Mouse (Mus musculus) urinary bladder, postnatal 36 days (tissue): ENCODE results near the gene Kank2.
"Not testable (repeated sequence)": the region's sequence is repeated elsewhere in the genome, so short reads cannot be mapped to it uniquely, and the experiment has no call there.

Experiments
- DNase-seq, 2 experiments: peaks; one replicate each; pipeline ENCODE4 v3.0.0; 2022; ENCODE audit warnings: low spot score in 2 of 2, mixed read lengths in 1 of 2

Gene Kank2

DNA sequence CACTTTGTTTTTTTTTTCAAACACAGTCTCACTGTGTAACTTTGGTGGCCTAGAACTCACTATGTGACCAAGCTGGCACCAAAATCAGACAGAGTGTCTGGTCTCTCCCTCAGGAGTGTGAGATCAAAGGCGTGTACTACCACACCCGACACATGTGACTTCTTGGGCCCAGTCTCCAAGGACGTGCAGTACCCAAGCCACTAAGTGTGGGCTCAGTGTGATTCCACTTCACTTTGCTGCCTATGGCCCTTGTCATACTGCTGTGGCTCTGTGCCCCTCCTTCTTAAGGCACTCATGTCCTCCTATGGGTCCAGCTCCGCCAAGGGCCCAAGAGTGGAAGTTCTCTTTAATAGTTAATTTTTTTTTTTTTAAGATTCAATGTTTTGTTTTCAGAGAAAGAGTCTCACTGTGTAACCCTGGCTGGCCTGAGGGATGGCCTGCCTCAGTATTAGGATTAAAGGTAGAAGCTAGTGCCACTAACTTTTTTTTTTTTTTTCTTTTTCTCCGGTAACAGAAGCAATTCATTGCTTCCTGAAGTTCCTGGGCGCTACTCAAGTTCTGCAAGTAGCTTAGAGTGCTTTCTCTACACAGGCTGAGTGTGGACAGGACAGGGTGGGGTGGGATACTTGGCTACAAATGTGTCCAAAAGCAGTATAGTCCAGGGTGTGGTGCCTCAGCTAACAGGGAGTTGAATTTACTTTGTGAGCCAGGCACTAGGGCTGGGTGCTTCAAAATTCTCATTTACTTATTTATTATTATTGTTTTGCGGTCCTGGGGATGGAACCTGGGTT, 13.8 kb downstream of the Kank2 start:
- DNase-seq: no peak

GRCm38 (mm10) chr9:21781657-21782468, 16.7 kb downstream of the Kank2 start:
- peak in 1 of 2 experiments; percentile 58 for DNase-seq

DNA sequence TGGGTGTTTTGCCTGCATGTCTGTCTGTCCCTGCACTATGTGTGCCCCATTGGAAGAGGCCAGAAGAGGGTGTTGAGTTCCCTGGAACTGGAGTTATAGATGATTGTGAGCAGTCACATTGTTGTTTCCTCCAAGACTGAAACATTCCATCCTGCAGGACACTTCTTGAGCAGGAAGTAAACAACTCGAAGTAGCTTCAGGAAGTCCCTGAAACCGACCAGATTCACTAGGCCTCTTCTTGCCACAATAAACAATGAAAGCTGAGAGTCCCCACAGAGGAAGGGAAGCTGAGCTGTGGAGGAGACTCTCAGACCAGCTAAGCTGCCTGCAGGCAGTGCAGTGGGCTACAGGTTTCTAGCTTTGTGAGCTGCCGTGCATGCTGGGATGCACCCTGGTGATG, 20.8 kb downstream of the Kank2 start:
- DNase-seq: no peak

DNA sequence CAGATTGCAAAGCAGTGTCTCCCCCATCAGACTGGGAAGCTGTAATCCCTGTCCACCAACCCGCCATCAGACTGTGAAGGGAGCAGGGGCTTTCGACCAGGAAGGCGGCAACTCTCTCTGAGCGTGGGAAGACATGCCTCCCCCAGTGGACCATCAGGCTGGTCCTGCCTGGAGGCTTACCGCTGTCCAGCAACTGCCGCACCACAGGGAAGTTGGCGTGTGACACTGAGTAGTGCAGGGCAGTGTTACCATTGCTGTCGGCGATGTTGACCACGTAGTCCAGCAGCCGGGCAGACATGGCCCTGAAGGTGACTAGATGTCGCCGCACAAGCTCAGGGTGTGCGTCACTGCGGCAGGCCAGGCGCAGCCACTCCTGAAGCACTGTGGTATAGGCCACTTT, 24.2 kb downstream of the Kank2 start:
- no peak for DNase-seq

- DNase-seq: not testable (repeated sequence)
These were observed 25.1 kb downstream of the Kank2 start for GRCm38 (mm10) chr9:21773396-21773795.

DNA sequence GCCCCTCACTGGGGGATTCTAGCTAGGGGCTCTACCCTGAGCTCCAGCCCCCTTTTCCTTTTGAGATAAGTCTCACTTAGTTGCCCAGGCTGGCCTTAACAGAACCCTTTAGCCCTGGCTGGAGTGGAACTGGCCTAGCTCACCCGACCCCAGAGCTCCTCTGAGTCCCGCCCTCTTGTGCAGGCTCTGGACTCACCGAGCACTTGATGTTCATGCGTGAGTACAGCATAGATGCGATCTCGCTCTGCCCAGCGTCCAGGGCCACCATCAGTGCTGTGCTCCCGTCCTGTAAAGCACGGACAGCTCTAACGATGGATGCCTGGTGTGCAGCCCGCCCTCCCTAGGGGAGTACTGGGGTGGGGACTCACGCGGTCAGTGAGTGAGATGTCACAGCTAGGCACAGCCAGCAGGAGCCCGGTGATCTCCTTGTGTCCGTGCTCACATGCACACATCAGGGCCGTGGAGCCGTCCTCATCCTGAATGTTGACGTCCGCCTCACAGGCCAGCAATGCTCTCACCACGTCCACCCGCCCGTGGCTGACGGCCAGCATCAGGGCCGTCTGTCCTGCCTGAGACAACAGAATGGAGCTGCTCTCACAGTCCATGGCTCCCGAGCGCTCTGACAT, 28.9 kb downstream of the Kank2 start:
- DNase-seq: no peak

GRCm38 (mm10) chr9:21768511-21769411, 29.8 kb downstream of the Kank2 start:
- DNase-seq: peak in 1 of 2 experiments; percentile 37

DNA sequence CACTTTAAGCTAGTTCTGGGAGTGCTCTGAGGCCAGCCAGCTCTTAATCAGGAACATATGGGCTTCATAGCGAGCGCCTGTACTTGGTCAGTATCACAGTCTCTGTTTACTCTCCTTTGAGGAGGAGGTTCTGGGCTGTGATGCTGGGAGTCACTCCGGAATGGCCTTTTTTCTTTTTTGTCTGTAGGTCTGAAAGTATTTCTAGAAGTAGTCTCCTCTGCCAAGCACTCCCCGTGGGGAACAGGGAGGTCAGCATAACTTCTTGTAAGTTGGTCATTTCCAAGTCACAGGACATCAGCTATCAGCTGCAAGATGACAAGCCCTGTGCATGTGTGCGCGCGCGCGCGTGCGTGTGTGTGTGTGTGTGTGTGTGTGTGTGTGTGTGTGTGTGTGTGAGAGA, 30.6 kb downstream of the Kank2 start:
- DNase-seq: peak in 1 of 2 experiments; percentile 54

- no peak for DNase-seq
These were observed 34.2 kb downstream of the Kank2 start for GRCm38 (mm10) chr9:21764084-21764999.

- peak in 1 of 2 experiments; percentile 51 for DNase-seq
These were observed 36.4 kb downstream of the Kank2 start for GRCm38 (mm10) chr9:21762135-21762534.

DNA sequence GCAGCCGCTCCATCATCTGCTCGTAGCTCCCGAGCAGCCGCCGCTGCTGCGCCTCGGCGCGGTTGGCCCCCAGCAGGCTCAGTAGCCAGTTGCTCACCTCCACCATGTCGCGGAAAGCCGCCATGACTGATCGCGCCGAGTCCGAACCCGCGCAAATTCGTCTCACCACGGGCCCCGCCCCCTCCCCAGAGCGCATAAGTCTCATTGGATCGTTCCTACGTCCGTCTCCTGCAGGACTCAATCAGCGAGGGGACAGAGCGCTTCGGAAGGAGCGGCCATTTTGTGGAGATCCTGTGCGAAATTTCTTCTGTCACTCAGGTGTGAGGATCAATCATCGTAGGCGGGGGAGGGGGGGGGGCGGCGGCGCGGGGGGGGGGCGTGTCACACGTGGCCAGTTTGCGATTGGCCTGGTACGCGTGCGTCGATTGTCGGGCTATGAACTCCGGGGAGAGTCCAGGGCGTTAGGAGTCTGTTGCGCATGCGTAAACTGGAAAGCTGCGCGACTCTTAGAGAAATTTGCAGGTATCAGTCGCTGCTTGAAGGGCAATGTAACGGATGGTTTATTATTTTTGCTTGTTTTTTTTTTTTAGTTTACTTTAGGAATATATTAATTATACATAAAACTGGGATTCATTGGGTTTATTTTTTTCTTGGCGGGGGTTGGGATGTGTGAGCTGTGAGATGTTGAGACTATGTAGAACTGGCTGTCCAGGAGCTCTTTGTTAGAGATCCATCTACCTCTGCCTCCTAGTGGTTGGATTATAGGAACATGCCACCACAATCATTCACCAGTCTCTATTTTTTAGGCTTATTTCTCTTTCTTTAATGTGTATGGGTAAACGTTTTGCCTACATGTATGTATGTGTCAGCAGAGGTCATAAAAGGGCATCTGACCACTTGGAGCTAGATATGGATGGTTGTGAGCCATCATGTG, 38.1 kb downstream of the Kank2 start, which contains the start of gene Spc24:
Spc24 (minus strand) TSS at position 149 of the 934 bp plus-strand sequence.
- DNase-seq: peak; percentile 92 to 95

DNA sequence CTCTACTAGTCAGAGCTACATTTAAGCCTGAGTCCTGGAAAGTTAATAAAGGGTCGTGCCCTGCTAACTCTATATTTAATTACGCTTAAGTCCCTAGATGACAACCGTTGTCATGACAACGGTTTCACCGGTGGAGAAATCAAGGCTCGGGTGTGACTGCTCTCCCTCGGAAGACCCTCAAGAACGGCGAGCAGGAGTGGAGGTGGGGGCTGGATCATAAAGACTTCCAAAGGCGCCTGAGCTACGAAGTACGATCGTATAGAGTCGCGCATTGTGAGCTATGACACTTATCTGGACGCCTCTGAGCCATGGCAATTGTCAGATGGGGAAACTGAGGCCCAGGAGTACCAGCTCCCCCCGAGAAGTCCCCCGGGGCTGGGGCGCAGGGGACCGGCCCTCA, 38.8 kb downstream of the Kank2 start:
- DNase-seq: no peak

DNA sequence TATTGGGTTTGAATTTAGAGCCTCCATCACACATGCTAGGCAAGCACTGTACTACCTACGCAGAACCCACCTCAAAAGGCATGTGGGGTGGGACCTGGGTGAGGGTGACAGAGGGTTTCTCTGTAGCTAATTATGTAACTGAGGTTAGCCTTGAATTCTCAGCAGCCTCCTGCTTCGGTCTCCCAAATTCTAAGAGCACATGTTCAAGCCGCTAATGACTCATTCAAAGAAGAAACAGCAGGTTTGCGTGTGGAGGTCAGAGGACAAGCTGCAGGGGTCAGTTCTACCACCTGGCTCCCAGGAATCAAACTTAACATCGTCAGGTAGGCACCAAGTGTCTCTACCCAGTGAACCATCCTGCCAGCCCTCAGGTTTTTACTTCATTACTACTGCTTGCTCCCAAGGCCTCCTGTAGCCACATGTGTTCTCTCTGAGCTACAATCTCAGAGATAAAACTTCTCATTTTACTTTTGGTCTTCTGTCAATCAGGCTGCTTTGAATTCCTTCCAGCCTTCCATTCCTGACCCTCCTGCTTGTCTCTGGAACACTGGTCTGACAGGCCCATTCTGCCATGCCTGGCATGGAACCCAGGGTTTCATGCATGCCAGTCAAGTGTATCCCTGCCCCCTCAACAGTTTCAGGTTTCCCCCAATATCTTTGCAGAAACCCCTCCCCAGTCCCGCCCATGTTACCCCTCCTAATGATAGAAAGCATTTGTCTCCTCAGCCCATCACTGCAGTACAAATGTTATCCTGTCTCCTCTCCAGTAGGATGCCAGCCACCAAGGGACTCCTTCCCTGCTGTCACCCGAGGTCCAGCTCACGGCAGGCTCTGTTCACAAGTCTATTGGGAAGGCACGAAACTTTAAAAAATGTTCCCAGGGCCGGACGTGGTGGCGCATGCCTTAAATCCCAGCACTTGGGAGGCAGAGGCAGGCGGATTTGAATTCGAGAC, 39.7 kb downstream of the Kank2 start:
- no peak for DNase-seq

DNA sequence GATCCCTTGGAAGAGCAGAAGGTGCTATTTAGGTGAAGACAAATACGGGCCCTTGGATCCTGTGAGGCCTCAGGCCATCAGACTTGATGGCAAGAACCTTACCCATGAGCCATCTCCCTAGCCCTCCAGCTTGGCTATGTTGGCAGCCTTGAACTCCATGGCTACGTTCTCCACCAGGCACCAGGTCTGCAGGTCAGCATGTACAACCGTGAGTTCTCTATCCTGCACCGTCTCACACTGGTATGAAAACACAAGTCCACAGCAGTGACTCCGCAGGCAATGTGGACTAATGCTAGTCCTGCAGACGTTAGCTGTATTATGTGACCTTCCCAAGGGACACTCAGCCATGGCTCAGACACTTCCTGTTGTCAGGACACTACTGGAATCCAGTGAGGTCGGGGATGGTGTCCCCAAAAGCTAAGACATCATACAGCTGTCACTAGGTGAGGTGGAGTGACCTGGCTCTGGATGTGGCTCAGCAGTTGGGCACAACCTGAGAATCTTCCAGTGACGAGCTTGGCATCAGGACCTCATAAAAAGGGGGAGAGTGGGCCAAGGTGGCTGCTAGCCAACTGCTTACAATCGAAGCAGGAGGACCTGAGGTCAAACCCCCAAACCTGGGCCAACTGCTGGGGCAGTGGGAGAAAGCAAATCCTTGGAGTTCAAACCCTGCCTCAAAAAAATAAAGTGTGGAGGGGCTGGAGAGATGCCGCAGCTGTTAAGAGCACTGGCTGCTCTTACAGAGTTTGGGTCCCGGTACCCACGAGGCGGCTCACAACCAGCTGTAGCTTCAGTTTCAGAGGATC, 43.8 kb downstream of the Kank2 start:
- no peak for DNase-seq

DNA sequence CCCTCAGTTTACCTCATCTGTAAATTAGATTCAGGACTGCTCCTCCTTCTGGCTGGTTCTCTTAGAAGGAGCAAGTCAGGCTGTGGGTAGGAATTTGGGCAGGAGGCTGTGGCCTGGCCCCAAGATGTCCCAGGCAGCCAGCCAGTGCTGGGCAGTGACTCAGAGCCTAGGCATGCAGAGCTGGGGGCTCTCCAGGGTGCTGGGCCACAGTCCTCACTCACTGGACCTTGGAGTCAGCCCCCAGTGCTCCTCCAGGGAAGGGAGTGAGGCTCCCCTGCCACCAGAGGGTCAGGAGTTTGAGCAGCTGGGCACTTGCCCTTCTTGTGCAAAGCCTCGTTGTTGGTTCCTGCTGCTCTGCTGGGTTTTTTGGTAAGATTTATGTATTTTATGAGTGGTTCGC, 44.5 kb downstream of the Kank2 start:
- DNase-seq: peak; percentile 70 to 83

- peak; percentile 30 to 65 for DNase-seq
These were observed 46.2 kb downstream of the Kank2 start for GRCm38 (mm10) chr9:21752252-21752792.

DNA sequence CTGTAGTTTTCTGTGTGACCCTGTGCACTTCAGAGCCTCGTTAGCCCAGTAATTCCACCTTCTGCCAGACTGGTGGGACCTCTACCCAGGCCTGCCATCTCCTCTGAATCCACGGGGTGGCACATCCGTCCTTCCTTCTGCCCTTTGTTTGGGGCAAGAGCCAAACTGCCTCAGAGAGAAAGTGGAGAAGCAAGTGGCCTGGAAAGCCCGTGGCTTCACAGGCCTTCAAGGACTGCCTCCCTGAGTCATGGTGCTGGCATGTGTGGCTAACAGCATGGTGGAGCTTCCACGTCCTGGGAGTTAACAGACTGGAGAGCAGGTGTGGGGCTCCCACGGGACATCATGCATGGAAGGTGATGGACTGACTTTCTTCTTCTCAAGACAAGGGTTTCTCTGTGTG, 47.2 kb downstream of the Kank2 start:
- DNase-seq: no peak
